Mouse (Mus musculus) hematopoietic stem cell, adult 5-6 weeks (primary cell): ENCODE data around the gene Gm13023. TPM values are rescaled to one million over a fixed set of nuclear protein-coding genes. Genes with fewer than 3 reads are reported as not detected.
"Not testable (repeated sequence)": the region's sequence is repeated elsewhere in the genome, so short reads cannot be mapped to it uniquely, and the experiment has no call there.

Experiments used
- ATAC-seq, 2 experiments: fragments of 125-278 bp in 1 of 2; replicated peaks in 1 of 2; 2 replicates each; pipeline ENCODE4 v1.8.0; 2016 to 2017; ENCODE audit warnings: inconsistent platforms in 2 of 2, mild to moderate bottlenecking in 2 of 2, moderate number of reproducible peaks in 2 of 2, low read depth in 1 of 2, moderate TSS enrichment in 1 of 2; ENCODE audit not compliant: low FRiP score in 2 of 2, poor library complexity in 2 of 2, severe bottlenecking in 2 of 2, insufficient read depth in 1 of 2, low TSS enrichment in 1 of 2
- total RNA-seq: library from RNA; stranded (forward); fragments of 172-1452, 232-1000 nt; gene quantifications from 2 replicates; pipeline ENCODE4 v1.2.3, GENCODE M21; 2017

Gene Gm13023
- not detected in 2 replicates for total RNA-seq

DNA sequence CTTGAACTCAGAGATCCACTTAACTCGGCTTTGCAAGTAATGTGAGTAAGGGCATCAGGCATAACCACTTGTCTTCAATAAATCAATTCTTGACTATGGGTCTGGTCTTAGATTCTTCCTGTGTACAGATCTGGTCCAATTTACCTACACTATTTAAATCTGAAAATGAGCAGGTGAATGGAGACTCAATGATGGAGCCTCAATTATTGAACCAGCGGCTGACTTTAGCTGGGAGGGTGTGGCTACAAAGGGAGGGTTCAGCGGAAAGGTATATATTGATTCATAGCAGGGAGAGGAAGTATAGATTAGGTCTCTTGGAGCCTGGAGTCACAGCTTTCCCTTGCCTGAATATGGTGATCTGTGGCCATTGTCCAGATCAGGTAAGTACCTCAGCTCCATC is at the start of gene Gm13023:
Gene Gm13023, plus strand, starts transcription at position 301 of the 400 bp plus-strand sequence.
- ATAC-seq, result not testable (repeated sequence)

DNA sequence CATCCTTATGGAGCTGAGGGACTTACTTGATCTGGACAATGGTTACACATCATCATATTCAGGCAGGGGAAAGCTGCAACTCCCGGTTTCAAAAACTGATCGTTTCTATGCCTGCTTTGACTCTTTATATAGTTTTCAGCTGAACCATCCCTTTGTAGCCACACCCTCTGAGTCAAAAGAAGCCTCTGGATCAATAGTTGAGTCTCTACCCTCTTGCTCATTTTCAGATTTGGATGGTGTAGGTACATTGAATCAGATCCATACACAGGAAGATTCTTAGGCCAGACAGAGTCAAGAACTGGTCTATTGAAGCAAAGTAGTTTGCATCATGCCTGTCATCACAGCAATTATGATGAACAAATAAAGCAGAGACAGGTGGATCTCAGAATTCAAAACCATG is 26.8 kb downstream of the Gm13023 start, which contains the start of gene Gm13084:
Gene Gm13084, minus strand, starts transcription at position 101 of the 400 bp plus-strand sequence.
- no peak for ATAC-seq

Other genes with a start within 250 kb of the Gm13023 start
- gene BC080695, start 237.7 kb upstream of the Gm13023 start, total RNA-seq, result not detected in 2 replicates
- not detected in 2 replicates for gene Gm13057, start 237.6 kb upstream of the Gm13023 start, total RNA-seq
- not detected in 2 replicates for gene Gm13083, start 174.3 kb upstream of the Gm13023 start, total RNA-seq
- not detected in 2 replicates for gene Gm13088, start 132.1 kb upstream of the Gm13023 start, total RNA-seq
- gene Gm13089, start 86.6 kb upstream of the Gm13023 start, total RNA-seq, result not detected in 2 replicates
- not detected in 2 replicates for gene Gm13078, start 69.9 kb upstream of the Gm13023 start, total RNA-seq
- not detected in 2 replicates for gene Gm13084, start 26.7 kb downstream of the Gm13023 start, total RNA-seq
- not detected in 2 replicates for gene Gm13103, start 57.1 kb downstream of the Gm13023 start, total RNA-seq
- not detected in 2 replicates for gene Pramef6, start 111.0 kb downstream of the Gm13023 start, total RNA-seq
- not detected in 2 replicates for gene Pramef25, start 161.7 kb downstream of the Gm13023 start, total RNA-seq
- gene Gm13101, start 177.6 kb downstream of the Gm13023 start, total RNA-seq, result not detected in 2 replicates
- not detected in 2 replicates for gene Pramef17, start 205.0 kb downstream of the Gm13023 start, total RNA-seq